Mouse (Mus musculus): ENCODE data around the gene Hilpda.

DNA sequence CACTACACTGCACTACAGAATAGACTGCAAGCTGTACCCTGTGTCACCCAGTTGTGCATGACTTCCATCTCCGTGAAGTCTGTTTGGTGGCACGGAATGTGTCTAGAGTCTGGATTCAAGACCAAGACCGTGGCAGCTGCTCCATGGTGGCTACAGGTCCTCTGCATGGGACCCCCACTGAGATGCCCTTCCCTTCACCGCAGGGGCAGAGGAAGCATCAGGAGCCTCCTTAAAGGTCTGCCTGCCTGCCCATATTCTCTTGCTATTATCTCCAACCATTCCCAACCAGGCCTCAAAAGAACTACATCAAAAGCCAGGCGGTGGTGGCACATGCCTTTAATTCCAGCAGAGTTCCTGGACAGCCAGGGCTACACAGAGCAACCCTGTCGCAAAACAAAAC, 41.9 kb upstream of the Hilpda start:
- TF ChIP-seq GATA1 (IDR thresholded peaks at IDR 0.05; ENCODE audit: borderline replicate concordance, low read length) = no peak
- TF ChIP-seq FLI1 (IDR thresholded peaks at IDR 0.05; ENCODE audit: low read length) = no peak

Measured in megakaryocyte, embryonic 14.5 days (primary cell).